Mouse (Mus musculus) thymus, adult 2 months (tissue): Measurements from ENCODE around the gene Rabl6. TPM values are rescaled to one million over a fixed set of nuclear protein-coding genes. Genes with fewer than 3 reads are reported as not detected.

Source experiments
- DNase-seq: peaks from one replicate; pipeline ENCODE4 v3.0.0; 2021
- H3K27ac ChIP-seq: fragments of 200-500 bp; 2 replicates; pipeline ENCODE4 v1.5.1; 2012; ENCODE audit warnings: low read length, control low read depth; ENCODE audit not compliant: control insufficient read depth, insufficient read depth
- H3K27me3 ChIP-seq: fragments of 200-500 bp; 2 replicates; pipeline ENCODE4 v1.6.1; 2012; ENCODE audit warnings: mild to moderate bottlenecking, low read length, moderate library complexity, mixed read lengths; ENCODE audit not compliant: control insufficient read depth, insufficient read depth
- H3K36me3 ChIP-seq: fragments of 200-500 bp; 2 replicates; pipeline ENCODE4 v1.6.1; 2012; ENCODE audit warnings: mild to moderate bottlenecking, low read length, moderate library complexity; ENCODE audit not compliant: control insufficient read depth, insufficient read depth
- H3K4me1 ChIP-seq: fragments of 200-500 bp; replicated peaks from 2 replicates; pipeline ENCODE4 v1.6.1; 2012; ENCODE audit warnings: low read length; ENCODE audit not compliant: control insufficient read depth, insufficient read depth
- H3K4me3 ChIP-seq: fragments of 200-500 bp; 2 replicates; pipeline ENCODE4 v1.5.1; 2012; ENCODE audit warnings: mild to moderate bottlenecking, low read length, control low read depth, moderate library complexity; ENCODE audit not compliant: control insufficient read depth, insufficient read depth
- CTCF ChIP-seq: fragments of 200-500 bp; IDR thresholded peaks from 2 replicates; pipeline ENCODE4 v1.5.1; 2012; ENCODE audit warnings: mild to moderate bottlenecking, control low read depth, low read length, moderate library complexity, borderline replicate concordance; ENCODE audit not compliant: control insufficient read depth, poor library complexity, insufficient read depth; ENCODE audit errors: extremely low read depth
- POLR2A ChIP-seq: fragments of 200-500 bp; IDR thresholded peaks from 2 replicates; pipeline ENCODE4 v1.6.1; 2012; ENCODE audit warnings: mild to moderate bottlenecking, low read length, control low read depth, moderate library complexity; ENCODE audit not compliant: control insufficient read depth, poor library complexity, insufficient read depth; ENCODE audit errors: extremely low read depth
- WGBS: fragments of 180-500 bp; shearing (Covaris S2); methylation state at CpG from one replicate; pipeline ENCODE4 v1.1.7; 2018; 5-methylcytosine and 5-hydroxymethylcytosine counted together
- polyA plus RNA-seq: library from polyadenylated mRNA; depleted of rRNA; stranded (reverse); fragments of >200 nt; gene quantifications from 2 replicates; pipeline ENCODE4 v1.2.3, GENCODE M21; 2012

Rabl6 gene
- polyA plus RNA-seq, 1 experiment, result 83.4 TPM

- Histone ChIP-seq H3K4me1 (peaks cover 51% of the 10 kb centered on the region), H3K27me3 (peaks cover 29% of the 10 kb centered on the region), H3K27ac (no peak overlapping the region), H3K36me3 (no peaks in the 10 kb centered on the region; the same call in 1 of the 2 replicates), H3K4me3 (no peak overlapping the region)
- 7% methylated on average over 27 of the region's 27 CpGs for WGBS
- TF ChIP-seq CTCF (no peak), POLR2A (no peak)
- peak; percentile 77 for DNase-seq
Observed at GRCm38 (mm10) chr2:25579737-25580460, 28.4 kb downstream of the Rabl6 start.

- WGBS, result 8% methylated on average over 77 of the region's 77 CpGs
- no peak for DNase-seq
- H3K27me3 ChIP-seq, result peaks cover 29% of the 10 kb centered on the region
Observed at GRCm38 (mm10) chr2:25578796-25579736, 29.3 kb downstream of the Rabl6 start.

GRCm38 (mm10) chr2:25577951-25578795 is 30.1 kb downstream of the Rabl6 start:
- H3K4me3 ChIP-seq, result no peak overlapping the region
- no peak overlapping the region for H3K27ac ChIP-seq
- TF ChIP-seq CTCF (no peak), POLR2A (0 out of 2 replicates have a peak, but pooled peaks have one; percentile 15)
- DNase-seq, result no peak
- H3K36me3 ChIP-seq, result no peaks in the 10 kb centered on the region
- H3K27me3 ChIP-seq, result peaks cover 29% of the 10 kb centered on the region
- WGBS, result 11% methylated on average over 75 of the region's 75 CpGs
- H3K4me1 ChIP-seq, result peaks cover 58% of the 10 kb centered on the region

More at GRCm38 (mm10) chr2:25578796-25579736, 29.3 kb downstream of the Rabl6 start:
- Histone ChIP-seq H3K4me1 (peaks cover 54% of the 10 kb centered on the region), H3K4me3 (no peak overlapping the region), H3K27ac (no peak overlapping the region), H3K36me3 (no peaks in the 10 kb centered on the region; the same call in 1 of the 2 replicates)
- TF ChIP-seq CTCF (no peak), POLR2A (no peak)

- WGBS, result 36% methylated on average over 92 of the region's 92 CpGs
- H3K4me1 ChIP-seq, result peaks cover 58% of the 10 kb centered on the region
Observed at GRCm38 (mm10) chr2:25576965-25577891, 31.1 kb downstream of the Rabl6 start.

GRCm38 (mm10) chr2:25576028-25576850 is 32.1 kb downstream of the Rabl6 start:
- WGBS, result 95% methylated on average over 16 of the region's 16 CpGs
- peaks cover 52% of the 10 kb centered on the region for H3K4me1 ChIP-seq

More at GRCm38 (mm10) chr2:25576965-25577891, 31.1 kb downstream of the Rabl6 start:
- Histone ChIP-seq H3K36me3 (no peaks in the 10 kb centered on the region), H3K27ac (no peak overlapping the region), H3K27me3 (peaks cover 29% of the 10 kb centered on the region), H3K4me3 (peak overlapping the region; percentile 2; the same call in 1 of the 2 replicates)
- no peak for DNase-seq
- no peak for TF ChIP-seq POLR2A
- no peak for TF ChIP-seq CTCF

More at GRCm38 (mm10) chr2:25576028-25576850, 32.1 kb downstream of the Rabl6 start:
- TF ChIP-seq POLR2A (no peak), CTCF (no peak)
- Histone ChIP-seq H3K36me3 (no peaks in the 10 kb centered on the region), H3K27me3 (peaks cover 29% of the 10 kb centered on the region), H3K4me3 (no peak overlapping the region), H3K27ac (no peak overlapping the region)
- DNase-seq, result no peak
